Mouse (Mus musculus) ES-E14 (cell line): Measurements from ENCODE around the gene Btbd16. TPM values are rescaled to one million over a fixed set of nuclear protein-coding genes. Genes with fewer than 3 reads are reported as not detected.
A peak's percentile ranks its signal among the peaks of the same experiment; 100 is the strongest.

ENCODE experiments used
- DNase-seq: peaks from one replicate; pipeline ENCODE4 v3.0.0-alpha.2; 2013; ENCODE audit warnings: low read depth, low spot score
- H3K27ac ChIP-seq: 2 replicates; pipeline ENCODE4 v1.5.1; 2012; ENCODE audit warnings: low read depth, mild to moderate bottlenecking, low read length, moderate library complexity, mixed read lengths; ENCODE audit not compliant: poor library complexity, insufficient read depth, severe bottlenecking
- H3K36me3 ChIP-seq: 2 replicates; pipeline ENCODE4 v1.6.1; 2012; ENCODE audit warnings: mild to moderate bottlenecking, low read length, moderate library complexity, mixed read lengths; ENCODE audit not compliant: control insufficient read depth, poor library complexity, insufficient read depth, severe bottlenecking
- H3K4me1 ChIP-seq, 2 experiments: fragments of 150-350 bp in 1 of 2; sonication (generic) in 1 of 2; 2 replicates each; pipeline ENCODE4 v1.6.1; 2012; ENCODE audit warnings: low read length in 2 of 2, mild to moderate bottlenecking in 1 of 2, mixed read lengths in 1 of 2; ENCODE audit not compliant: control insufficient read depth in 2 of 2, insufficient read depth in 2 of 2, poor library complexity in 1 of 2
- H3K4me3 ChIP-seq, 2 experiments: fragments of 150-350 bp in 1 of 2; sonication (generic) in 1 of 2; 2 replicates each; pipeline ENCODE4 v1.5.1; 2012; ENCODE audit warnings: low read length in 2 of 2, low read depth in 1 of 2, mild to moderate bottlenecking in 1 of 2, mixed read lengths in 1 of 2; ENCODE audit not compliant: insufficient read depth in 1 of 2, poor library complexity in 1 of 2, severe bottlenecking in 1 of 2
- H3K9ac ChIP-seq: 2 replicates; pipeline ENCODE4 v1.6.1; 2012; ENCODE audit warnings: low read depth, mild to moderate bottlenecking, low read length, mixed read lengths; ENCODE audit not compliant: poor library complexity, insufficient read depth, severe bottlenecking
- H3K9me3 ChIP-seq: fragments of 150-350 bp; sonication (generic); 2 replicates; pipeline ENCODE4 v1.6.1; 2012; ENCODE audit warnings: low read depth, mild to moderate bottlenecking, low read length; ENCODE audit not compliant: control insufficient read depth, insufficient read depth
- CHD2 ChIP-seq: IDR thresholded peaks from 2 replicates; pipeline ENCODE4 v1.6.1; 2014; ENCODE audit warnings: mild to moderate bottlenecking, low read depth, low read length, inconsistent platforms
- HCFC1 ChIP-seq: IDR thresholded peaks from 2 replicates; pipeline ENCODE4 v1.6.1; 2012; ENCODE audit warnings: low read length, inconsistent platforms, borderline replicate concordance; ENCODE audit not compliant: insufficient read depth
- MAFK ChIP-seq: IDR thresholded peaks from 2 replicates; pipeline ENCODE4 v1.6.1; 2014; ENCODE audit warnings: mild to moderate bottlenecking, low read depth, low read length, inconsistent platforms; ENCODE audit not compliant: insufficient read depth
- ZC3H11A ChIP-seq: IDR thresholded peaks from 2 replicates; pipeline ENCODE4 v1.6.1; 2012; ENCODE audit warnings: low read depth, mild to moderate bottlenecking, inconsistent platforms, low read length, borderline replicate concordance
- ZNF384 ChIP-seq: IDR thresholded peaks from 2 replicates; pipeline ENCODE4 v1.6.1; 2012; ENCODE audit warnings: low read depth, low read length, inconsistent platforms
- in situ Hi-C, 2 experiments: fragments of 600-800 bp; cut with MboI; formaldehyde crosslinking; loops; one replicate each; pipeline ENCODE4 v1.15.1; 2025; ENCODE audit warnings: low sequenced_read_pairs in 2 of 2, inconsistent platforms in 1 of 2; ENCODE audit not compliant: unreplicated experiment in 2 of 2
- total RNA-seq: library from RNA; depleted of rRNA; stranded (reverse); fragments of 300-350 nt; gene quantifications from 2 replicates; pipeline ENCODE4 v1.2.3, GENCODE M21; 2012

Btbd16 gene
- total RNA-seq, 1 experiment: 0.09 TPM

DNA sequence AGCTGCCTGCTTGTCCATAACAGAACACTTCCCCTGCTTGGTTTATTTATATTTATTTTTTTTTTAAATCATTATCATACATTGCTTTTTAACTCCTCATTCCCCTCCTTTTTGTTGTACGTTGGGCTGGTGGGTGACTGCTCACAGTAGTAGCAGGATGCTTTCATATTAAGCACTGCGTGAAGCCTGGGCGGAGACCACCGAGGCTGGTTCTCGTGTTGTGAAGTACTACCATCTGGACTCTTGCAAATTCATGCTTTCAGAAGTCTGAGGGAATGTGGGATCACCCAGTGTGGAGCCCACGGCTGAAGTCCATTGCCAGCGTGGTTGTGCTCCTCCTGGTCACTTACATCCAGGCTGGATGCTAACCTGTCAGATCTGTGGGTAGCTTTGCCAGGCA, 42.1 kb upstream of the Btbd16 start:
- no peak overlapping the region for H3K9ac ChIP-seq
- no peak overlapping the region for H3K27ac ChIP-seq
- H3K4me3 ChIP-seq: no peak overlapping the region
- no peaks in the 10 kb centered on the region for H3K9me3 ChIP-seq
- in situ Hi-C loops: no loop called here
- H3K36me3 ChIP-seq: peaks cover 39% of the 10 kb centered on the region
- DNase-seq: no peak
- no peaks in the 10 kb centered on the region for H3K4me1 ChIP-seq
- TF ChIP-seq ZC3H11A (no peak), ZNF384 (no peak), CHD2 (no peak), HCFC1 (no peak), MAFK (no peak)

DNA sequence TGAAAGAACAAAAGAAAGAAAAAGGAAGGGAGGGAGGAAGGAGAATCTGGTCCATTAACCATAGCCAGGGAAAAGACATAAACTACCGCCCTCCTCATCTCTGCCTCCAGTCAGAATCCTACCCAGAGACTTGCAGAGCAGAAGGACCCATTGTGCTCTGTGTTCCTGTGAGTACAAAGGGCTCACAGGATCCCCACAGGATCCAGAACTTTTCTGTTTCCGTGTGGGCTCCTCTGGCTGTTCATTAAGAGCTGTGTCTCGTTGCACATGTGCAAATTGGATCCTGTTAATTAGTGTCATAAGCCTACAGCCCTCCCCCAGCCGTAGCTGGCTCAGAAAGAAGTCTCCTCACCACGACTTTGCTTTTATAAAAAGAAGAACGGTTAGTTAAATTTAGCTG, 41.0 kb upstream of the Btbd16 start:
- in situ Hi-C loops: no loop called here
- no peak overlapping the region for H3K9ac ChIP-seq
- H3K4me3 ChIP-seq: no peak overlapping the region
- H3K36me3 ChIP-seq: peaks cover 44% of the 10 kb centered on the region
- TF ChIP-seq HCFC1 (no peak), ZNF384 (no peak), CHD2 (no peak)
- DNase-seq: no peak
- no peaks in the 10 kb centered on the region for H3K9me3 ChIP-seq
- H3K27ac ChIP-seq: no peak overlapping the region
- no peaks in the 10 kb centered on the region for H3K4me1 ChIP-seq

DNA sequence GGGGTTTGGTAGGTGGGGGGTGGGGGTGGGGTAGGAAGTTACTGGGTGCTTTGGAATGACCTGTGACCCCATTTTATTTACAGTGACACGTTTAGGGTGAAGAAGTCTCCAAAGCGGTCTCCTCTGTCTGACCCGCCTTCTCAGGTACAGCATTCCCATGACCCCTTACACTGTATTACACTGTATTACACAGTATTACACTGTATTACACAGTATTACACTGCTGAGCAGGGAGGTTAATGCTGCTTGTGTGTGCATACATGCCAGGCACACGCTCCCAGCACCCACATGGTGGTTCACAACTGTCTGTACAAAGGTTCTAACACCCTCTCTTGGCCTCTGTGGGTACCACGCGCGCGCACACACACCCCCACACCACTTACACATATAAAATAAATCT, 40.4 kb upstream of the Btbd16 start:
- no peak overlapping the region for H3K27ac ChIP-seq
- no peak for DNase-seq
- no peaks in the 10 kb centered on the region for H3K4me1 ChIP-seq
- H3K9ac ChIP-seq: no peak overlapping the region
- TF ChIP-seq MAFK: no peak
- peaks cover 43% of the 10 kb centered on the region for H3K36me3 ChIP-seq
- no peaks in the 10 kb centered on the region for H3K9me3 ChIP-seq
- H3K4me3 ChIP-seq: no peak overlapping the region
- in situ Hi-C loops: no loop called here

DNA sequence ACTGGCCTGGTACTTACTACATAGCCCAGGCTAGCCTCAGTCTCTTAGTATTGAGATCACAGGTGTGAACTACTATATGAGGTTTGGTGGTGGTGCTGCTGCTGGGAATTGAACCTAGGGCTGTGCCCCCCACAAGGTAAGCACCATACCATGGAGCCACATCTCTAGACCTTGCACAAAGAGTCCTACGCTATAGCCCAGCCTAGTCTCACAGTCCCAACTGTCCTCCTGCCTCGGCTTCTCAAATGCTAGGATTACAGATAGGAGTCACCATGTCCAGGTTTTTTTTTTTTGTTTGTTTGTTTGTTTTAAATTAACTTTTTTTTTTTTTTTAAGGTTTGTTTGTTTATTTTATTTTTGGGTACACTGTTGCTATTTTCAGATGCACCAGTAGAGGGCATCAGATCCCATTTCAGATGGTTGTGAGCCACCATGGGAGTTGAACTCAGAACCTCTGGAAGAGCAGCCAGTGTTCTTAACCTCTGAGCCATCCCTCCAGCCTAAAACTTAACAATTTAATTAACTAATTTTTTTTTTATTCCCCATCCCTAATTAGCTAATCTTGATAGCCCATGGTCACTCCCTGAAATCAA, 39.6 kb upstream of the Btbd16 start:
- no peaks in the 10 kb centered on the region for H3K9me3 ChIP-seq
- H3K27ac ChIP-seq: no peak overlapping the region
- no peak for DNase-seq
- H3K4me3 ChIP-seq: no peak overlapping the region
- in situ Hi-C loops: no loop called here
- H3K9ac ChIP-seq: no peak overlapping the region
- peaks cover 36% of the 10 kb centered on the region for H3K36me3 ChIP-seq
- H3K4me1 ChIP-seq: no peaks in the 10 kb centered on the region
- no peak for TF ChIP-seq MAFK
- TF ChIP-seq ZNF384: peak; percentile 88

DNA sequence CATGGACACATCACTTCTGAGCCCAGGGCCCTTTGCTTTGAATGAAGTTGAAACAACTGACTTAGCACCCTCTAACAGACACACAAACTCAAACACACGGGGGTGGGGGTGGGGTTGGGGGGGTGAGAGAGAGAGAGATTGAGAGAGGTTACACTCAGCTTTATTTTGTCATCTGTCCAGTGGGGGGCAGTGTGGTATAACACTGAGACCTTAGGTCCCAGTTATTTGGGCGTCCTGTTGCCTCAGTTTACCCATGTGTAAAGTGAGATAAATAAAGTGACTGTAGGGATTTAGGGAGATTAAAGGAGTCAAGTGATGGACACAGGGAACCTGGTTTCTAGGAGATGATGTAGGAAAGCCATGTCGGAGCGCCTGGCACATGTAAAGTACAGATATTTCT, 32.8 kb upstream of the Btbd16 start:
- TF ChIP-seq MAFK (no peak), HCFC1 (no peak), ZNF384 (no peak), ZC3H11A (no peak), CHD2 (no peak)
- in situ Hi-C loops: no loop called here
- peaks cover 56% of the 10 kb centered on the region for H3K36me3 ChIP-seq
- no peaks in the 10 kb centered on the region for H3K4me1 ChIP-seq
- no peak for DNase-seq
- no peak overlapping the region for H3K27ac ChIP-seq
- H3K4me3 ChIP-seq: no peak overlapping the region
- no peaks in the 10 kb centered on the region for H3K9me3 ChIP-seq
- H3K9ac ChIP-seq: no peak overlapping the region
